ENCODE assay signal across 8 mouse cellular contexts in genomic region chr14:47597942-47598388, GRCm38 (mm10). TPM values are rescaled to one million over a fixed set of nuclear protein-coding genes. Genes with fewer than 3 reads are reported as not detected.
DNase-seq lines count a peak whose midpoint lies in the region; ATAC-seq and TF ChIP-seq lines count a peak whose summit lies in the region.

No protein-coding gene starts in this region.

- H3K9ac ChIP-seq in ES-E14 (ENCODE audit: insufficient read depth, low read depth, low read length, poor library complexity, severe bottlenecking) = peak overlapping the region; percentile 49; the same call in 1 of the 2 replicates
- peak overlapping the region; percentile 22; the same call in 1 of the 2 replicates for H3K9ac ChIP-seq in forebrain, embryonic 13.5 days

- H3K27me3 ChIP-seq in forebrain, embryonic 13.5 days = no peaks in the 10 kb centered on the region

- peak; percentile 62 for TF ChIP-seq CTCF in lung, adult 2 months (IDR thresholded peaks at IDR 0.05; ENCODE audit: insufficient read depth, low read length)

- no peak overlapping the region for H3K27ac ChIP-seq in ES-E14 (ENCODE audit: insufficient read depth, low read depth, low read length, poor library complexity, severe bottlenecking)
- no peak overlapping the region for H3K27ac ChIP-seq in forebrain, embryonic 13.5 days

- WGBS in forebrain, embryonic 13.5 days = 29% methylated on average over 11 of the region's 11 CpGs
- 25% methylated on average over 11 of the region's 11 CpGs for WGBS in lung, adult 2 months

- H3K9me3 ChIP-seq in ES-E14 (ENCODE audit: control insufficient read depth, insufficient read depth, low read depth, low read length) = no peaks in the 10 kb centered on the region
- no peaks in the 10 kb centered on the region for H3K9me3 ChIP-seq in forebrain, embryonic 13.5 days (replicated peaks)

- peak; percentile 59; the same call in 1 of the 2 replicates for ATAC-seq in forebrain, embryonic 13.5 days
- peak; percentile 46 to 62; a peak in 3 of 4 replicates for ATAC-seq in hematopoietic stem cell, adult 5-6 weeks (replicated peaks in 1 of 2; ENCODE audit: insufficient read depth in 1 of 2, low FRiP score in 2 of 2, low TSS enrichment in 1 of 2, low read depth in 1 of 2, poor library complexity in 2 of 2, severe bottlenecking in 2 of 2)

- no peak for TF ChIP-seq POLR2A in lung, adult 2 months (IDR thresholded peaks at IDR 0.05; ENCODE audit: borderline replicate concordance, extremely low read depth, low read depth, low read length)

- H3K4me2 ChIP-seq in forebrain, embryonic 13.5 days = peak overlapping the region; percentile 45

- H3K4me3 ChIP-seq in ES-E14 (ENCODE audit: insufficient read depth in 1 of 2, low read depth in 1 of 2, low read length in 2 of 2, poor library complexity in 1 of 2, severe bottlenecking in 1 of 2) = peak overlapping the region in 1 of 2 experiments; percentile 48; a peak in 2 of 4 replicates
- no peak overlapping the region for H3K4me3 ChIP-seq in forebrain, embryonic 13.5 days
- H3K4me3 ChIP-seq in lung, adult 2 months (replicated peaks; ENCODE audit: extremely low read depth, low read depth, low read length) = no peak overlapping the region

- in situ Hi-C loops in ES-E14 (cut with MboI; ENCODE audit: low sequenced_read_pairs in 2 of 2, unreplicated experiment in 2 of 2) = no loop called here

- H3K36me3 ChIP-seq in ES-E14 (ENCODE audit: control insufficient read depth, insufficient read depth, low read length, poor library complexity, severe bottlenecking) = no peaks in the 10 kb centered on the region
- H3K36me3 ChIP-seq in forebrain, embryonic 13.5 days (ENCODE audit: poor library complexity, severe bottlenecking) = no peaks in the 10 kb centered on the region

- H3K4me1 ChIP-seq in ES-E14 (ENCODE audit: control insufficient read depth in 2 of 2, insufficient read depth in 2 of 2, low read length in 2 of 2, poor library complexity in 1 of 2) = no peaks in the 10 kb centered on the region
- 0 out of 2 replicates have a peak, but pooled peaks cover 5% of the 10 kb centered on the region for H3K4me1 ChIP-seq in forebrain, embryonic 13.5 days
- H3K4me1 ChIP-seq in lung, adult 2 months (ENCODE audit: control insufficient read depth, insufficient read depth, low read length) = no peaks in the 10 kb centered on the region

- DNase-seq in ES-E14 (ENCODE audit: low read depth, low spot score) = peak; percentile 75
- peak; percentile 28 for DNase-seq in c-Kit-negative CD71-positive TER-119-positive erythroid progenitor cells, embryonic 14.5 days (ENCODE audit: low read depth, low spot score)
- peak; percentile 39 to 77 for DNase-seq in layer of hippocampus, adult 8-10 months (ENCODE audit: low spot score in 2 of 2)
- peak; percentile 39 for DNase-seq in lung, adult 2 months
- DNase-seq in ovary, postnatal 36 days (ENCODE audit: low spot score) = peak; percentile 30
- peak; percentile 76 for DNase-seq in thymus, postnatal 25 days

TF ChIP-seq in ES-E14, 5 proteins besides CTCF, POLR2A, EP300 and RAD21:
- TF ChIP-seq CHD2 (IDR thresholded peaks at IDR 0.05; ENCODE audit: low read depth, low read length) (no peak), HCFC1 (IDR thresholded peaks at IDR 0.05; ENCODE audit: borderline replicate concordance, insufficient read depth, low read length) (no peak), ZC3H11A (IDR thresholded peaks at IDR 0.05; ENCODE audit: borderline replicate concordance, low read depth, low read length) (no peak; the same call in 1 of the 2 replicates), ZNF384 (IDR thresholded peaks at IDR 0.05; ENCODE audit: low read depth, low read length) (no peak), MAFK (IDR thresholded peaks at IDR 0.05; ENCODE audit: insufficient read depth, low read depth, low read length) (no peak)

RNA-seq across cellular contexts. Expression of gene Atg14, which starts 27.5 kb away (rescaled TPM):
- 19.8 and 22.5 TPM in 2 replicates for total RNA-seq in ES-E14 (2012; rRNA removed)
- 17.9 and 19.2 TPM in 2 replicates for polyA plus RNA-seq in forebrain, embryonic 13.5 days (2015; fragmentation: Nextera tagmentation; extraction: Ambion mirVana)
- total RNA-seq in hematopoietic stem cell, adult 5-6 weeks (2017) = 10.3 and 27.1 TPM in 2 replicates
- total RNA-seq in layer of hippocampus, adult 8-10 months (2022) = 10 to 100 TPM; 18.2 to 21.9 (median 20.7) TPM
- polyA plus RNA-seq in lung, adult 2 months (2012; rRNA removed) = 8.9 and 11.4 TPM in 2 replicates

RNA-seq across cellular contexts. Expression of gene Ktn1, which starts 50.3 kb away (rescaled TPM):
- 87.6 and 155 TPM in 2 replicates for total RNA-seq in ES-E14 (2012; rRNA removed)
- polyA plus RNA-seq in forebrain, embryonic 13.5 days (2015; fragmentation: Nextera tagmentation; extraction: Ambion mirVana) = 72.7 and 75.1 TPM in 2 replicates
- 104 and 115 TPM in 2 replicates for total RNA-seq in hematopoietic stem cell, adult 5-6 weeks (2017)
- total RNA-seq in layer of hippocampus, adult 8-10 months (2022) = 10 to 100 TPM; 75.6 to 86.9 (median 83.7) TPM
- 5.2 and 9.0 TPM in 2 replicates for polyA plus RNA-seq in lung, adult 2 months (2012; rRNA removed)
